Mouse (Mus musculus) kidney, embryonic 14.5 days (tissue): ENCODE measurements around the gene Lipk. TPM values are rescaled to one million over a fixed set of nuclear protein-coding genes. Genes with fewer than 3 reads are reported as not detected.

ENCODE experiments used
- microRNA-seq: library from miRNA; unstranded; fragments of <30 nt; microRNA quantifications from one replicate; pipeline ENCODE4, GENCODE M21; 2016
- polyA plus RNA-seq: library from polyadenylated mRNA; unstranded; fragments of >200 nt; fragmentation: Nextera tagmentation; extraction: Ambion mirVana; gene quantifications from 2 replicates; pipeline ENCODE4 v1.2.1, GENCODE M21; 2014

The Lipk gene
- polyA plus RNA-seq, 1 experiment from 2014 or later, result not detected

Small RNAs within 50 kb of the gene (microRNA-seq; reads per million reads assigned to microRNA genes)
- not detected for gene Gm23334

Other genes with a start within 250 kb of the Lipk start
- 14.7 and 18.0 TPM in 2 replicates for gene Lipo3, start 246.3 kb upstream of the Lipk start, polyA plus RNA-seq
- not detected in 2 replicates for gene Lipo1, start 220.8 kb upstream of the Lipk start, polyA plus RNA-seq
- not detected in 2 replicates for gene Lipf, start 47.1 kb upstream of the Lipk start, polyA plus RNA-seq
- not detected in 2 replicates for gene Lipn, start 59.1 kb downstream of the Lipk start, polyA plus RNA-seq
- not detected in 2 replicates for gene Lipm, start 92.6 kb downstream of the Lipk start, polyA plus RNA-seq
- not detected in 2 replicates for gene Ankrd22, start 157.8 kb downstream of the Lipk start, polyA plus RNA-seq
- 4.6 and 5.5 TPM in 2 replicates for gene Stambpl1, start 183.9 kb downstream of the Lipk start, polyA plus RNA-seq
- gene Acta2, start 247.3 kb downstream of the Lipk start, polyA plus RNA-seq, result 64.4 and 115 TPM in 2 replicates